Mouse (Mus musculus) cortical plate, adult 2 months (tissue): ENCODE results near the gene Plxdc1.

ENCODE experiments used
- CTCF ChIP-seq: fragments of 200-500 bp; IDR thresholded peaks from 2 replicates; pipeline ENCODE4 v1.5.1; 2011; ENCODE audit warnings: mild to moderate bottlenecking, control low read depth, low read length; ENCODE audit not compliant: insufficient read depth; ENCODE audit errors: extremely low read depth
- POLR2A ChIP-seq: fragments of 200-500 bp; IDR thresholded peaks from 2 replicates; pipeline ENCODE4 v1.6.1; 2011; ENCODE audit warnings: mild to moderate bottlenecking, low read length, control low read depth; ENCODE audit not compliant: insufficient read depth; ENCODE audit errors: extremely low read depth

GRCm38 (mm10) chr11:97997387-97997960 is 11.2 kb upstream of the Plxdc1 start:
- TF ChIP-seq POLR2A: no peak
- TF ChIP-seq CTCF: no peak
